Mouse (Mus musculus): ENCODE measurements at regions not wholly inside any gene's neighbourhood (a gene's known extent, or its start where the extent isn't known, plus 50 kb on each side); places are given as distances from the start of the nearest gene placed in this dataset.

GRCm38 (mm10) chr10:100685748-100686147 lies 95.5 kb downstream of the 1700017N19Rik start:
- in situ Hi-C loops (cut with MboI; ENCODE audit: unreplicated experiment in 2 of 2), result loop anchor here in 1 of 2 experiments (25.0 kb wide), 1 partner anchor 1548 kb away; the partner anchor contains the start of gene Phxr2

DNA sequence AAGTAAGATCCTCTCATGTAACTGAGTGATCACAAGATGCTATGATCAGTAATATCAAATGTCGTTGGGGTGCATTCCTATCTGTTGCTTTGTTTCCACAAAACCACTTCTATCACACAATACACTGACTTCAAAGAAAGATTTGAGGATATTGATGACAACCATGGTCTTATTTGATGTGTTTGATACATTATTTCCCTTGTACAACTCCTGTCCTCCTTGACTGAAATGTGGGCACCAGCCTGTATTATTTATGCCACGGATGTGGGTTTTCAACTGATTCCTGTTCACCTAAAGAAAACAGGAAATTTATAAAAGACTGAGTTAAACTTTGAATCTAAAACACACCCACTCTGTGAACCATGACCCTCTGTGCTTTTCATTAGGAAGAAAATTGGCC lies 105.7 kb downstream of the 1700017N19Rik start:
- in situ Hi-C loops (cut with MboI; ENCODE audit: unreplicated experiment in 2 of 2), result loop anchor here in 1 of 2 experiments (25.0 kb wide), 1 partner anchor 1559 kb away; the partner anchor contains the start of gene Phxr2

DNA sequence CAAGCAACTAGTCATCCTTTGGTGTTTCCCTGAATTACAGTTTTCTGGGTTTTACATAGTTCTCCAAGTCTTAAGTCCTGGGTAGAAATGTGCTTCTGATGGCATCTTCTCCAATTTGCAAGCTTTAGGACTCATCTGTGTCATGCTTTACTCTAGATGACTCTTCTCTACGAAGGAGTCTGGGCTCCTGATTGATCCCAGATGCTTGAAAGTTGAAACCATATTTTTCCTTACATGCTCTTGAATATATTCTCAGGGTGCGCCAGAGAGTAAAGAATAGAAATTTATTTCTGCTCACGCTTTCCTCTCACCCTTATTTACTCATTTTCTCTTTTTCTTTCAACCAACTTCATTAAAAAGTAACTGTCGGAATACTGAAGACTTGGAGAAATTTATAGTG lies 108.9 kb downstream of the 1700017N19Rik start:
- in situ Hi-C loops (cut with MboI; ENCODE audit: unreplicated experiment in 2 of 2), result loop anchor here in 1 of 2 experiments (25.0 kb wide), 1 partner anchor 1562 kb away; the partner anchor contains the start of gene Phxr2

- in situ Hi-C loops (cut with MboI; ENCODE audit: unreplicated experiment in 2 of 2), result loop anchor here in 1 of 2 experiments (25.0 kb wide), 1 partner anchor 1913 kb away; no protein-coding TSS in a partner anchor
These were observed 110.3 kb downstream of the 1700017N19Rik start for GRCm38 (mm10) chr10:100700281-100701205.

GRCm38 (mm10) chr10:100701938-100702337 lies 111.7 kb downstream of the 1700017N19Rik start:
- in situ Hi-C loops (cut with MboI; ENCODE audit: unreplicated experiment in 2 of 2), result loop anchor here in 1 of 2 experiments (25.0 kb wide), 1 partner anchor 1915 kb away; no protein-coding TSS in a partner anchor

DNA sequence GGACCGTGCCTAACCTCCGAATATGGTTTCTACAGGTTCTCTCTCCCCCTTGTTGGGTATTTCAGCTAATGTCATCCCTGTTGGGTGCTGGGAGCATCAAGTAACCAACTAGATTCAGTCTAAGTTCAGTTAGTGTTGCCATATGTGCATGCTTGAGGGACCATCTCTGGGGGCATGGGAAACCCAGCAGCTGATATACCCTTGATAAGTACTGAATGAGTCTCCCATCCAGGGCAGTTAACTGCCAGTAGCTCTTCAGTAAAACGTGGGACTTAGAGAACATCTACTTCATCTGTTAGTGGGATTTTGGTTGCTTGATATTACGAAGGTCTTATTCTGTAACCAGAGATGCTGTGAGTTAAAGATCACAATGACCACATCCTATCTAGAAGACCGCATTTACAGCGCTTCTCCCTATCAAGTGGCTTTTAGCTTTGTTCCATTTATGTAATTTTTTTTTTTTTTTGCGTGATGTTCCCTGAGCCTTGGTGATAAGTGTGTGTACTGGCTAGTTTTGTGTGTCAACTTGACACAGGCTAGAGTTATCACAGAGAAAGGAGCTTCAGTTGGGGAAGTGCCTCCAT lies 125.9 kb downstream of the 1700017N19Rik start:
- in situ Hi-C loops (cut with MboI; ENCODE audit: unreplicated experiment in 2 of 2), result loop anchor here in 1 of 2 experiments (25.0 kb wide), 1 partner anchor 1929 kb away; no protein-coding TSS in a partner anchor

GRCm38 (mm10) chr10:100718574-100718973 lies 128.3 kb downstream of the 1700017N19Rik start:
- in situ Hi-C loops (cut with MboI; ENCODE audit: unreplicated experiment in 2 of 2), result loop anchor here in 1 of 2 experiments (25.0 kb wide), 1 partner anchor 1931 kb away; no protein-coding TSS in a partner anchor

GRCm38 (mm10) chr10:100741269-100741668 lies 151.0 kb downstream of the 1700017N19Rik start:
- in situ Hi-C loops (cut with MboI; ENCODE audit: unreplicated experiment in 2 of 2), result loop anchor here (5.0 to 10.0 kb wide), 4 partner anchors 106 to 1704 kb away; no protein-coding TSS in a partner anchor

GRCm38 (mm10) chr10:100742065-100742464 lies 151.8 kb downstream of the 1700017N19Rik start:
- in situ Hi-C loops (cut with MboI; ENCODE audit: unreplicated experiment in 2 of 2), result loop anchor here (5.0 to 10.0 kb wide), 4 partner anchors 107 to 1703 kb away; no protein-coding TSS in a partner anchor

GRCm38 (mm10) chr10:100746151-100746550 lies 155.9 kb downstream of the 1700017N19Rik start:
- in situ Hi-C loops (cut with MboI; ENCODE audit: unreplicated experiment in 2 of 2), result loop anchor here in 1 of 2 experiments (10.0 kb wide), 2 partner anchors 111 to 1699 kb away; no protein-coding TSS in a partner anchor

- in situ Hi-C loops (cut with MboI; ENCODE audit: unreplicated experiment in 2 of 2), result no loop called here
These were observed 164.7 kb downstream of the 1700017N19Rik start for GRCm38 (mm10) chr10:100754957-100755356.

GRCm38 (mm10) chr10:100774252-100774651 lies 184.0 kb downstream of the 1700017N19Rik start:
- in situ Hi-C loops (cut with MboI; ENCODE audit: unreplicated experiment in 2 of 2), result no loop called here

GRCm38 (mm10) chr10:100792166-100792565 lies 201.9 kb downstream of the 1700017N19Rik start:
- in situ Hi-C loops (cut with MboI; ENCODE audit: unreplicated experiment in 2 of 2), result no loop called here

DNA sequence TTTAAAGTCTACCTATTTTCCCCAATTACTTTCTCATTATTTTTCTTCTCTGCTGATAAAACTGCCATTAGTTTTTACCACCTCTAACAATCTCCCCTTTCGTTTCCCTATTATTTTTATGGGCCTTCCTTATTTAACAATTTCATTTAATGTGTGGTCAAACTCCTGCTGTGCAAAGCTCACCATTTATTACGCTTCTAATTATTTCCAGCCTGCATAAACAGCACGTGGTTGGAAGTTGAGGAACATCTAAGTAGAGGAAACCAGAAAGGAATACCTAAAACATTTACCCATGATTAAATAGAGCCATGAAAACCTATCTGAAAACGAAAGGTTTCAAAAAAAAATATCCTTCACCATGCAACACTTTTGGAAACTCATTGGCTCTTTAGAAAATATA lies 202.3 kb downstream of the 1700017N19Rik start:
- in situ Hi-C loops (cut with MboI; ENCODE audit: unreplicated experiment in 2 of 2), result no loop called here

- in situ Hi-C loops (cut with MboI; ENCODE audit: unreplicated experiment in 2 of 2), result no loop called here
These were observed 205.1 kb downstream of the 1700017N19Rik start for GRCm38 (mm10) chr10:100795215-100795972.

GRCm38 (mm10) chr10:100811639-100812038 lies 221.4 kb downstream of the 1700017N19Rik start:
- in situ Hi-C loops (cut with MboI; ENCODE audit: unreplicated experiment in 2 of 2), result no loop called here

GRCm38 (mm10) chr10:100834794-100835193 lies 244.5 kb downstream of the 1700017N19Rik start:
- in situ Hi-C loops (cut with MboI; ENCODE audit: unreplicated experiment in 2 of 2), result no loop called here

GRCm38 (mm10) chr10:100853213-100853612 lies 262.9 kb downstream of the 1700017N19Rik start:
- in situ Hi-C loops (cut with MboI; ENCODE audit: unreplicated experiment in 2 of 2), result loop anchor here (10.0 to 25.0 kb wide), 2 partner anchors 216 to 218 kb away; no protein-coding TSS in a partner anchor

- in situ Hi-C loops (cut with MboI; ENCODE audit: unreplicated experiment in 2 of 2), result loop anchor here (10.0 to 25.0 kb wide), 2 partner anchors 219 to 222 kb away; no protein-coding TSS in a partner anchor
These were observed 266.2 kb downstream of the 1700017N19Rik start for GRCm38 (mm10) chr10:100856509-100856908.
